Mouse (Mus musculus) midbrain, embryonic 11.5 days (tissue): ENCODE results near the gene Sccpdh. TPM values are rescaled to one million over a fixed set of nuclear protein-coding genes. Genes with fewer than 3 reads are reported as not detected.
A peak's percentile ranks its signal among the peaks of the same experiment; 100 is the strongest.
"Not testable (repeated sequence)": the region's sequence is repeated elsewhere in the genome, so short reads cannot be mapped to it uniquely, and the experiment has no call there.

Experiments
- ATAC-seq: fragments of 200-750 bp; cut with Nextera tagmentation; 2 replicates; pipeline ENCODE4 v1.8.0; 2017; ENCODE audit warnings: moderate TSS enrichment, moderate library complexity; ENCODE audit not compliant: low FRiP score
- DNase-seq: peaks from one replicate; pipeline ENCODE4 v3.0.0; 2015; ENCODE audit warnings: low spot score; ENCODE audit errors: missing footprints
- H3K27ac ChIP-seq: fragments of 300-500 bp; sonication (generic); 2 replicates; pipeline ENCODE4 v1.5.1; 2014; ENCODE audit warnings: low read depth, low read length
- H3K27me3 ChIP-seq: fragments of 300-500 bp; sonication (generic); 2 replicates; pipeline ENCODE4 v1.6.1; 2014; ENCODE audit warnings: mild to moderate bottlenecking, low read length, moderate library complexity, mixed read lengths; ENCODE audit not compliant: control insufficient read depth, insufficient read depth
- H3K36me3 ChIP-seq: fragments of 300-500 bp; sonication (generic); 2 replicates; pipeline ENCODE4 v1.6.1; 2014; ENCODE audit warnings: mild to moderate bottlenecking, low read length, moderate library complexity, mixed read lengths; ENCODE audit not compliant: control insufficient read depth, insufficient read depth
- H3K4me1 ChIP-seq: fragments of 300-500 bp; sonication (generic); 2 replicates; pipeline ENCODE4 v1.6.1; 2014; ENCODE audit warnings: low read length; ENCODE audit not compliant: control insufficient read depth, insufficient read depth
- H3K4me2 ChIP-seq: fragments of 300-500 bp; sonication (generic); 2 replicates; pipeline ENCODE4 v1.6.1; 2014; ENCODE audit warnings: mild to moderate bottlenecking, moderate library complexity
- H3K4me3 ChIP-seq: fragments of 300-500 bp; sonication (generic); 2 replicates; pipeline ENCODE4 v1.5.1; 2014; ENCODE audit warnings: low read depth, low read length
- H3K9ac ChIP-seq: fragments of 300-500 bp; sonication (generic); 2 replicates; pipeline ENCODE4 v1.6.1; 2014; ENCODE audit warnings: low read length
- H3K9me3 ChIP-seq: fragments of 300-500 bp; sonication (generic); 2 replicates; pipeline ENCODE4 v1.6.1; 2016; ENCODE audit warnings: low read length; ENCODE audit not compliant: control insufficient read depth
- WGBS: fragments of 180-500 bp; shearing (Covaris S2); extraction: QIAGEN DNeasy Blood & Tissue Kit; methylation state at CpG from one replicate; pipeline ENCODE4 v1.1.7; 2014; 5-methylcytosine and 5-hydroxymethylcytosine counted together
- polyA plus RNA-seq: library from polyadenylated mRNA; unstranded; fragments of >200 nt; fragmentation: Nextera tagmentation; extraction: Ambion mirVana; gene quantifications from 2 replicates; pipeline ENCODE4 v1.2.1, GENCODE M21; 2014

Gene Sccpdh
- polyA plus RNA-seq, 1 experiment from 2014 or later: 95.6 TPM

DNA sequence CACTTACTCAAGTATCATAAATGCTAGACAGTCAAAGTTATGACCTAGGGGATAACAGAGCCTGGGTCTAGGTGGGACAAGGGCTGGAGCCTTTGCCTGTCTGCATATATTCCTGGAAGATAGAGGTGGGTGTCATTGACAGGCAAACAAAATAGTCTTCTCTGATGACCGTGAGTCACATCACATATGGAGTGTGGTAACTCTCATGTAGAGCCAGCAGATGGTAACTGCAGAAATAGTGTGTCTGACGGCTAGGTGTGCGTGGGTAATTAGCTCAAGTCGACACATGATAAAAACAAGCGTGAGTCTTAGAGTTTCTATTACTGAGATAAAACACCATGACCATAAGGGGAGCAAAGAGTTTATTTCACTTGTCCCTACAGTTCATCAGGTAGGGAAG is 4.9 kb upstream of the Sccpdh start:
- WGBS: 94% methylated on average over 5 of the region's 5 CpGs
- ATAC-seq (no peak), DNase-seq (no peak)
- no peaks in the 10 kb centered on the region for H3K27me3 ChIP-seq
- no peaks in the 10 kb centered on the region for H3K36me3 ChIP-seq
- H3K9me3 ChIP-seq: no peaks in the 10 kb centered on the region
- no peak overlapping the region for H3K4me3 ChIP-seq
- H3K27ac ChIP-seq: no peak overlapping the region
- H3K4me1 ChIP-seq: 0 out of 2 replicates have a peak, but pooled peaks cover 2% of the 10 kb centered on the region
- no peak overlapping the region for H3K4me2 ChIP-seq
- no peak overlapping the region for H3K9ac ChIP-seq

DNA sequence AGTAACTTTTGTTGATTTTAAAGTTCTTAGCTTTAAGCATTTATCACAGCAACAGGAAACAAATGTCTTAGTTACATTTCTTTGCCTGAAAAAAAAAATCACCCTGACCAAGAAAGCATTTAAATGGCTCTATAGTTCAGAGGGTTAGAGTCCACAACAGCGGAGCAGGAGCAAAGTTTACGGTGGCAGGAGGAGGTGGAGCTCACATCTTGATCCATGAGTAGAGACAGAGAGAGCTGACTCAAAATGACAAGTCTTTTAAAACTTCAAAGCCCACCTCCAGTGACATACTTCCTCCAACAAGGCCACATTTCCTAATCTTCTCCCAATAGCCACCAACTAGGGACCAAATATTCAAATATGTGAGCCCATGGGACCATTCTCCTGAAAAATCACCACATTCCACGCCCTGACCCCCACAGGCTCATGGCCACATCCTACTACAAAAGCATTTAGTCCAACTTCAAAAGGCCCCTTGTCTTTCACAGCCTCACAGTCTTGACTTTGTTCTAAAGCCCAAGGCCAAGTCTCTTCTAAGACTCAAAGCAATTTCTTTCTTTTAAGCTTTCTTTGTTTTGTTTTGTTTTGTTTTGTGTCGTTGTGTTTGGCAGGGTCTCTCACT is 3.6 kb upstream of the Sccpdh start:
- Histone ChIP-seq H3K9ac (no peak overlapping the region), H3K4me1 (peaks cover 5% of the 10 kb centered on the region; the same call in 1 of the 2 replicates), H3K27me3 (no peaks in the 10 kb centered on the region), H3K4me3 (no peak overlapping the region), H3K9me3 (no peaks in the 10 kb centered on the region), H3K27ac (no peak overlapping the region), H3K4me2 (no peak overlapping the region), H3K36me3 (no peaks in the 10 kb centered on the region)
- WGBS: 52% methylated on average over 4 of the region's 4 CpGs
- DNase-seq (peak; percentile 80), ATAC-seq (no peak)

DNA sequence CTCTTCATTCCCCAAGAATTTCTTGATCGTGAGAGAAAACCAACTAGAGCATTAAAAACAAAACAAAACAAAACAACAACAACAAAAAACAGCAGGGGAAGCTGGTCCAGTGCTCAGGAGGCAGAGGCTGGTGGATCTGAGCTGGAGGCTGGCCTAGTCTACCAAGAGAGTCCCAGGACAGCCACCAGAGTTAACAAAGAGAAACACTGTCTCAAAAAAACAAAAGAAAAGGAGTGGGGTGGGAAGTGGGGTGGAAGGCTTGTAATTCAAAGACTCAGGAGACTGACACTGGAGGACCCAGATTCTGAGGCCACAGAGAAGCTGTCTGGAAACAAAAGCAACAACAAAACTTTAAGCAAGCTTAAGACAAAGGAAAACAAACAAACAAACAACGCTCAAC is 1.0 kb upstream of the Sccpdh start:
- no peak overlapping the region; the same call in 1 of the 2 replicates for H3K4me2 ChIP-seq
- H3K27me3 ChIP-seq: no peaks in the 10 kb centered on the region
- no peak overlapping the region for H3K4me3 ChIP-seq
- no peak overlapping the region for H3K9ac ChIP-seq
- 65% methylated on average over 2 of the region's 2 CpGs for WGBS
- DNase-seq (no peak), ATAC-seq (no peak)
- H3K27ac ChIP-seq: no peak overlapping the region
- no peaks in the 10 kb centered on the region for H3K36me3 ChIP-seq
- peaks cover 10% of the 10 kb centered on the region; the same call in 1 of the 2 replicates for H3K4me1 ChIP-seq
- H3K9me3 ChIP-seq: no peaks in the 10 kb centered on the region

DNA sequence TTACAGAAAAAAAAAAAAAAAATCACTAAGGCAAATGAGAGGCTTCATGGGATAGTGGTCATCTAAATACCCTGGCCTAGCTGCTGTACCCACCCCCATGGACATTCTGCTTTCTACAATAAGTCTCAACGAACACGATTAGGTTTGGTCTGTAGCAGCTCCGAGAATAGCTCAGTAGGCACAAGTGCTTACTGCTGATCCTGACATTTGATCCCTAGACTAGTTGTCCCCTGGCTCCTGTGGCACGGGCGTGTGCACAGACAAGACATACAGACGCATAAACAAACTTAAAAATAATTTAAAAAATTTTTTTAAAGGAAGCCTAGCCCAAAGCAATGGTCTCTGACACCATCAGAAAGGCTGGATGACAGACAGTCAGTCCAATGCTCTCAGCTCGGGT is 560 bp upstream of the Sccpdh start:
- WGBS: 2% methylated on average over 7 of the region's 7 CpGs
- Histone ChIP-seq H3K9me3 (no peaks in the 10 kb centered on the region), H3K4me1 (peaks cover 10% of the 10 kb centered on the region; the same call in 1 of the 2 replicates), H3K4me2 (peak overlapping the region; percentile 80), H3K4me3 (peak overlapping the region; percentile 82), H3K27me3 (no peaks in the 10 kb centered on the region), H3K9ac (peak overlapping the region; percentile 90), H3K27ac (peak overlapping the region; percentile 74), H3K36me3 (no peaks in the 10 kb centered on the region)
- DNase-seq (no peak), ATAC-seq (peak; percentile 17)

DNA sequence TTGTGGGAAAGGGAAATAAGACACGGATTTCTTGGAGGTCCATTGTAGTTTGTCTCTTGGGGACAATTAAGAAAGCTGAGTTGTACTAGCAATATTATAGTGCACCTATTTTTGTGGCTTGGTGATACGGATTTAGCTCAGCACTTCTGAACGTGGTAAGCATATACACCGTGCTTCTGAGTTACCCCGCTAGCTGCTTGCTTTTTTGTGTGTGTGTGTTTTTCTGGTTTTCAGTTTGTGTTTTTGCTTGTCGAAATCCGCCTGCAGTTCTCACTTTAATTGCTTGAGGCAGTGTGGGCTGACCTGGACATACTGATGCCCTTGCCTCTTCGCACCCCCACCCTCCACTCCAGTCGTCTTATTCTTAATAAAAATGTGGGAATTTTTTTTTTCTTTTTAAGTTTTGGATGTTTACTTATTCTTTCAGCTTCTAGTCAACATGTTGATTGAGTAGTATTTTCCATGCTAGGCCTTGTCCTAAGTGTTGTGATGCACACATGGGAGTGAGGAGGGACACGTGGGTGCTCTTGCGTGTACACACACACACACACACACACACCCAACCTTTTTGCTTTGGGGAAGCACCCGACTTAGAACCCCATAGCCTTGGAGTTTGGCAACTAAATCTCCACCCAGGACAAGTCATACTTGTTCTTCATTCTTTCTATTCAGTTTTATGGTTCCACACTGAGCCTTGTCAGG is 977 bp downstream of the Sccpdh start:
- Histone ChIP-seq H3K4me2 (peak overlapping the region; percentile 80), H3K9me3 (no peaks in the 10 kb centered on the region), H3K4me3 (peak overlapping the region; percentile 82), H3K27me3 (no peaks in the 10 kb centered on the region), H3K27ac (peak overlapping the region; percentile 74; the same call in 1 of the 2 replicates), H3K4me1 (peaks cover 10% of the 10 kb centered on the region; the same call in 1 of the 2 replicates), H3K9ac (peak overlapping the region; percentile 90), H3K36me3 (no peaks in the 10 kb centered on the region)
- WGBS: 23% methylated on average over 12 of the region's 12 CpGs
- DNase-seq (peak; percentile 94), ATAC-seq (no peak)

DNA sequence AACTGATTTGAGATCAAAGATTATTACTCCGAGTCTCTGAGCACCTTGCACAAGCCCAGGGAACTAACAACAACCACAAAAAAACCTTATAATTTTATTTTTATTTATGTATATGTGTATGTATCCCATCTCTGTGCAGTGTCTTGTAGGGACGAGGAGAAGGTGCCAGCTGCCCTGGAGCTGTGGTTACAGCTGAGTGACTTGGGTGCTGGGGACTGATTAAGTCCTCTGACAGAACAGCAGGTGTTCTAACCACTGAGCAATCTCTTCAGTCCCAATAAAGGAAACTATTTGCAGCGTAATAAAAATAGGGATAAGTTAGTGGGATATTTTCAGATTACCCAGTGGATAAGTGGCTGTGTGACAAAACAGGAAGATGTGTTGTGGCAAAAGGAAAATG is 6.3 kb downstream of the Sccpdh start:
- DNase-seq (no peak), ATAC-seq (no peak)
- WGBS: 95% methylated on average over 3 of the region's 3 CpGs
- Histone ChIP-seq H3K4me1 (peaks cover 6% of the 10 kb centered on the region; the same call in 1 of the 2 replicates), H3K9me3 (no peaks in the 10 kb centered on the region), H3K27me3 (no peaks in the 10 kb centered on the region), H3K4me3 (no peak overlapping the region), H3K36me3 (peaks cover 9% of the 10 kb centered on the region), H3K27ac (no peak overlapping the region), H3K9ac (no peak overlapping the region), H3K4me2 (no peak overlapping the region)

DNA sequence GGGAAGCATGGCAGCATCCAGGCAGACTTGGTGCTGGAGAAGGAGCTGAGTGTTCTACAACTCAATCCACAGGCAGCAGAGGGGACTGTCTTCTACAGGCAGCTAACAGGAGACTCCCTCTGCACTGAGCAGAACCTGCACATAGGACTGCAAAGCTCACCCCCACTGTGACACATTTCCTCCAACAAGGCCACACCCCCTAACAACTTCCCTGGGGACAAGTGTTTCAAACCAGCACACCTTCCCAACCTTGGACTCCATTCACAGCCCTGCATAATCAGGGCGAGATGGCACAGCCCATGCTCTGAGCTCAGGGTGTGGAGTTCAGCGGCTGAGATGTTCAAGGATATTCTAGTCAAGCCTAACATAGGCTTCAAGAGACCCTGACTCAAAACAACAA is 9.0 kb downstream of the Sccpdh start:
- WGBS: 87% methylated on average over 2 of the region's 2 CpGs
- Histone ChIP-seq H3K27ac (no peak overlapping the region), H3K9ac (no peak overlapping the region), H3K4me1 (no peaks in the 10 kb centered on the region), H3K36me3 (peaks cover 11% of the 10 kb centered on the region), H3K4me2 (no peak overlapping the region), H3K9me3 (no peaks in the 10 kb centered on the region), H3K27me3 (no peaks in the 10 kb centered on the region), H3K4me3 (no peak overlapping the region)
- no peak for DNase-seq
- ATAC-seq: no peak

DNA sequence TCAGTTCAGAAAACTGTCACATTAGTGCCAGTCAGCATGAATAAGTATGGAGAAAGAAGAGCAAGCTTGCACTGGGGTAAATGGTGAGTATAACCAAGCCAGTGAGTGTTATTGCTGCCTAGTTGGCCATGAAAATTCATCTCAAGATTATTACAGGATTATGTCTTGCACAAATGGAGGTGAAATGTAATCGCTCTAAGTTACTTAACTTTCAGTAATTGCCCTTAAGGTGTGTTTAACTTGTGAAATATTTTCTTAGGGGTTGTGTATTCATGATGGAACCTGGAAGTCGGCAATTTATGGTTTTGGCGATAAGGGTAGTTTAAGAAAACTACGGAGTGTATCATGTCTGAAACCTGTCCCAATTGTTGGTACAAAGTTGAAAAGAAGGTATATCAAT is 11.3 kb downstream of the Sccpdh start:
- no peak overlapping the region for H3K4me2 ChIP-seq
- H3K36me3 ChIP-seq: peaks cover 14% of the 10 kb centered on the region
- H3K4me1 ChIP-seq: no peaks in the 10 kb centered on the region
- ATAC-seq (no peak), DNase-seq (peak; percentile 37)
- H3K9me3 ChIP-seq: no peaks in the 10 kb centered on the region
- 95% methylated on average over 4 of the region's 4 CpGs for WGBS
- no peak overlapping the region for H3K4me3 ChIP-seq
- no peak overlapping the region for H3K9ac ChIP-seq
- no peak overlapping the region for H3K27ac ChIP-seq
- H3K27me3 ChIP-seq: no peaks in the 10 kb centered on the region

DNA sequence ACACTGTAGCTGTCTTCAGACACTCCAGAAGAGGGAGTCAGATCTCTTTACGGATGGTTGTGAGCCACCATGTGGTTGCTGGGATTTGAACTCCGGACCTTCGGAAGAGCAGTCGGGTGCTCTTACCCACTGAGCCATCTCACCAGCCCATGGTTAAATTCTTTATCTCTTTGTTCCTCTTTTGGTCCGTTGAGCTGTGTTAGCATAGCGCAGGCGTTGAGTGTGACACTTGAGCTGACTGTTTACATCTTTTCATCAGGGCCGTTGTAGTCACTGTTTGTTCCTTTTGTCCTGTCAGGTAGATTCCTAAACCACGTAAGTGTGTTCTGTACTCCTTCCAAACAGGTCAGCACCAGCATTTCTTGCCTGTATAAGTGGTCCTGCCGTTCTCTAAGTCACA is 14.7 kb downstream of the Sccpdh start:
- not testable (repeated sequence) for H3K27me3 ChIP-seq, H3K36me3 ChIP-seq, H3K9ac ChIP-seq, H3K4me3 ChIP-seq, H3K4me1 ChIP-seq, ATAC-seq, H3K27ac ChIP-seq, H3K9me3 ChIP-seq, H3K4me2 ChIP-seq
- WGBS: 94% methylated on average over 9 of the region's 10 CpGs
- peak; percentile 21 for DNase-seq
